Mouse (Mus musculus): ENCODE results near the gene Carm1.

DNA sequence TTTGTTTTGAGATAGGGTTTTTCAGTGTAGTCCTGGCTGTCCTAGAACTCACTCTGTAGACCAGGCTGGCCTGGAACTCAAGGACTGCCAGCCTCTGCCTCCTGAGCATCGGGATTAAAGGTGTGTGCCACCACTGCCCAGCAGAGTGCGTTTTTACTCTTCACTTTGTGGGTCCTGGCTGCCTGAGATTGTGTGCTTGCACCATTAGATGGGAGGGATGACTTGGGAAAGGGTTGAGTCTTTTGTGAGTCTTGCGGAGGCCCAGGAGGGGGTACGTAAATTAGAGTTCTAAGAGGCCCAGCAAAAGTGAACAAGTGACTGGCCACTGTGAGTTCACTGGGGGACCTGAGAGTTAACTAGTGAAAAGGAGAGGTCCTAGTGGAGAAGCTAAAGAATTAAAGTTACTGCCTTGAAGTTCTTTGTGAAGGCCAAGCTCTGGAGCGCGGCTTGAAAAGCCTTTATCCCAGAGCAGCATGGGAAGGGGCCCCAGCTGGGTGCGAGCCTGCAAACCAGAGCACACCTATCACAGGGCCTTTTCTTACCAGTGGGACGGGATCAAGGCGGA is 1.3 kb upstream of the Carm1 start:
- TF ChIP-seq POLR2A (IDR thresholded peaks at IDR 0.05; ENCODE audit: insufficient read length, low read depth): no peak
- TF ChIP-seq USF1 (IDR thresholded peaks at IDR 0.05; ENCODE audit: low read depth): no peak
- no peak for TF ChIP-seq MAX (IDR thresholded peaks at IDR 0.05; ENCODE audit: low read depth)
- no peak for TF ChIP-seq CEBPB (IDR thresholded peaks at IDR 0.05; ENCODE audit: insufficient read depth, poor library complexity, severe bottlenecking)
- no peak for TF ChIP-seq TCF12 (IDR thresholded peaks at IDR 0.05; ENCODE audit: insufficient read depth, poor library complexity, severe bottlenecking)
- no peak for TF ChIP-seq E2F4 (IDR thresholded peaks at IDR 0.05; ENCODE audit: insufficient read depth)
- TF ChIP-seq MYOG (IDR thresholded peaks at IDR 0.05; ENCODE audit: control insufficient read depth in 1 of 3, insufficient read depth in 1 of 3, insufficient read length in 2 of 3, low read depth in 2 of 3): no peak
- TF ChIP-seq POLR2AphosphoS2 (IDR thresholded peaks at IDR 0.05; ENCODE audit: insufficient read length, low read depth): no peak
